Mouse (Mus musculus) embryonic facial prominence, embryonic 10.5 days (tissue): ENCODE measurements around the gene Ccdc113. TPM values are rescaled to one million over a fixed set of nuclear protein-coding genes. Genes with fewer than 3 reads are reported as not detected.

ENCODE experiments used
- DNase-seq: peaks from one replicate; pipeline ENCODE4 v3.0.0-alpha.2; 2017; ENCODE audit warnings: low spot score
- H3K27ac ChIP-seq: fragments of 300-500 bp; sonication (generic); replicated peaks from 2 replicates; pipeline ENCODE4 v1.5.1; 2016; ENCODE audit warnings: mild to moderate bottlenecking
- H3K27me3 ChIP-seq: fragments of 300-500 bp; sonication (generic); replicated peaks from 2 replicates; pipeline ENCODE4 v1.6.1; 2016; ENCODE audit warnings: low read depth, mild to moderate bottlenecking; ENCODE audit not compliant: poor library complexity, severe bottlenecking
- H3K36me3 ChIP-seq: fragments of 300-500 bp; sonication (generic); replicated peaks from 2 replicates; pipeline ENCODE4 v1.6.1; 2016; ENCODE audit warnings: mild to moderate bottlenecking, moderate library complexity
- H3K4me1 ChIP-seq: fragments of 300-500 bp; sonication (generic); 2 replicates; pipeline ENCODE4 v1.6.1; 2016
- H3K4me3 ChIP-seq: fragments of 300-500 bp; sonication (generic); 2 replicates; pipeline ENCODE4 v1.5.1; 2016; ENCODE audit warnings: mild to moderate bottlenecking, moderate library complexity
- H3K9me3 ChIP-seq: fragments of 300-500 bp; sonication (generic); 2 replicates; pipeline ENCODE4 v1.6.1; 2016; ENCODE audit warnings: mild to moderate bottlenecking
- WGBS: fragments of 180-500 bp; shearing (Covaris S2); methylation state at CpG from one replicate; pipeline ENCODE4 v1.1.7; 2016; 5-methylcytosine and 5-hydroxymethylcytosine counted together
- polyA plus RNA-seq: library from polyadenylated mRNA; unstranded; fragments of >200 nt; fragmentation: Nextera tagmentation; extraction: Ambion mirVana; gene quantifications from 2 replicates; pipeline ENCODE4 v1.2.1, GENCODE M21; 2016

Gene Ccdc113
- 0.11 and 0.30 TPM in 2 replicates for polyA plus RNA-seq

DNA sequence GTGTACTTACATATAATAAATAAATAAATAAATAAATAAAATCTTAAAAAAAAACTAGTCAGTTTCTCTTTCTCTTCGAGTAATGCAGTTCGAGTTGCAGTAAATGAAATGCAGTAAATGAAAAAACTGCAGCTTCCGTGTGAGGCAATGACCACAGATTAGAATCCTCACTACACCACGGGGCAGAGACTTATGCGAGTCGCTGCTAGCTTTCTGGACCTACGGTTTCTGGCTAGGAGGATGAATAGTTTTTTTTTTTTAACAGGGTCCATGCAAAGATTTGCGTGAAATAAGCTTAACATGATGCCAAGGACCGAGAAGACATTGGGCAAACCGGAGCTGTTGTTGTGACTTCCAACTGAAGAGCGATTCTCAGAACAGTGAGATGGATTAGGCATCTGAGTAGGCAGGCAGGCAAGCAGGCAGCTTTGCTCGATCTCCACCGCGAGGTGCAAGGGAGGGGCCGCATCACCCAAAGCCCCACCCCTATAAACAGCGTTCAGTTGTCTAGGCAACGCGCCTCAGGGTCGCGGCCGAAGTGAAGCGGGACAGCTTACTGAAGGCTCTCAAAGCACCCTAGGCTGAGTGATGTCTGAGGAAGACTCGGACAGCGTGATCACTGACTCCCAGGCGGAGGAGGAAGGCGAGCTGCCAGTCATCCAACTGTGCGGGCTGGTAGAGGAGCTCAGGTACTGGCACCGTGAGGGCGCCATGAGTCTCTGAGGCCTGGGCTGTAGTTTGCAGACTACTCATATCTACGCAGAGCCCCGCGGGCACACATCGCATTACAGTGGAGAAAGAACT, at the start of gene Ccdc113:
TSS of gene Ccdc113 (plus strand) at position 502 of the 804 bp plus-strand sequence.
- 7% methylated on average over 33 of the region's 33 CpGs for WGBS
- H3K27ac ChIP-seq = no peak within 1 kb of the TSS; the same call in 1 of the 2 replicates

DNA sequence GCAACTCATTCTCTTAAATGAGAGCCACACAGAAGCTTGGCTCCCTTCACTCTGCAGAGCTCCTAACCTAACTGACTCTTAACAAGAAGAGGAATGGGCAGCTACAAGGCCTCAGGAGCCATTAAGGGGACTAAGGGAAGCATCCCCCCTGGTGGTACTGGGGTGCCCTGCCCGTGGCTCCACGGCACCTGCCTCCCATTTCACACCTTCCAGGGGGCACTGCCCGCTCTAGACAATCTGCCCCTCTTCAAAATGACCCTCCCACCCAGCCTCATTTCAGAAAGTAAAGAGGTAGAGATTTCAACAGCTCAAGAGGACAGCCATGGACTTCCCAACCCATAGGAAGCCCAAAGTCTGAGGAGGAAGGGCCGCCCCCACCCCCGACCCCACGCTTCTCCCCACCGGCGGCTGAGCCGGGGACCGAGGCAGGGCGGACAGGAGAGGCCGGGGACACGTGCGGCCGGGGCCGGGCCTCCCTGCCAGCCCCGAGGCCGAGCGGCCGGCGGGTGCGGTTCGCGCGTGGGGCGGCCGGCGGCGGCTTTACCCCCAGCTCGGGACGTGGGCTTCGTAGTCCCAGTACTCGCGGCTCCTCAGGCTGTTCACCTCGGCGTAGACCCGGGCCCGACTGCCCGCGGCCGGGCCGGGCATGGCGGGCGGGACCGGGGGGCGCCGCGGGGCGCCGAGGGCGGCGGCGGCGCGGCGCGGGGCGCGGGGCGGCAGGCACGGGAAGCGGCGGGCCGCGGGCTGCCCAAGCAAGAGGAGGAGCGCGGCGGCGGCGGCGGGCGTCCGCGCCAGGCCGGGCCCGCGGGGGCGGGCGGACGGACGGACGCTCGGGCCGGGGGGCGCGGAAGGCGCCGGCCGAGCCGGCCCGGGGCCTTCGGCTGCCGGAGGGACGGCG, 45.8 kb upstream of the Ccdc113 start:
- Histone ChIP-seq H3K27me3 (no peaks in the 10 kb centered on the region), H3K36me3 (peaks cover 41% of the 10 kb centered on the region), H3K27ac (peak overlapping the region; percentile 92), H3K4me3 (peak overlapping the region; percentile 99), H3K9me3 (no peaks in the 10 kb centered on the region), H3K4me1 (peaks cover 19% of the 10 kb centered on the region)
- peak; percentile 33 for DNase-seq
- 8% methylated on average over 91 of the region's 95 CpGs for WGBS

More for the DNA sequence above, at the start of gene Ccdc113:
- H3K4me1 ChIP-seq = peaks cover 8% of the 10 kb centered on the region
- H3K4me3 ChIP-seq = peak within 1 kb of the TSS; percentile 62
- no peaks in the 10 kb centered on the region for H3K9me3 ChIP-seq
- no peaks in the 10 kb centered on the region for H3K36me3 ChIP-seq
- 0 out of 2 replicates have a peak, but pooled peaks cover 6% of the 10 kb centered on the region for H3K27me3 ChIP-seq
- peak; percentile 79 for DNase-seq

DNA sequence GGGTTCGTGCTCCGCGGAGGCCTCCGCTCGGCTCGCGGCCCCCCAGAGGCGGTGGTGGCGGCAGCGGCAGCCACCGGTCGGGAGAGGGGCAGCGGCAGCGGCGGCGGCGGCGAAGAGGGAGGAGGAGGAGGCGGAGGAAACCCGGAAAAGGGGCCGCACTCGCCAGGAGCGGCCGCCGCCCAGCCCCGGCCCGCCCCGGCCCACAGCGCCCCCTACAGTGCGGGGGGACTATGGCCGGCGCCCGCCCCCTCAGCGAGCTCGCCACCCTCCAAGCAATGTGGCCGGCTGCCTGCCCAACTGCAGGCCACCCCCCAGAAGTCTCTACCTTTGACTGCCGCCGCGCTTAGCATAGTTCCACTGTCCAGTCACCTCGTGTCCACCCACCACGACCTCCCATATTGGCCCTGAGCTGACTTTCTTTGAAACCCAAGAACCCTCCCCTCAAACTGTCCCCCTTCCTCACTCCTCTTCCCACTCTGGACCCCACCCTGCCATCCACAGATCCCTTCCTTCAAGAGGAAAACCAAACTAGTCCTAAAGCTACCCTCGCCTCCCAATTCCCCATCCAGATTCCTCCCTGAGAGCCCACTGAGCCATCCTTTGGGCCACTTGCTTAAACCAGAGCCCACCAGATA, 45.1 kb upstream of the Ccdc113 start:
- WGBS = under 1% methylated on average over 41 of the region's 42 CpGs
- Histone ChIP-seq H3K27me3 (no peaks in the 10 kb centered on the region), H3K9me3 (no peaks in the 10 kb centered on the region), H3K4me1 (peaks cover 19% of the 10 kb centered on the region), H3K4me3 (peak overlapping the region; percentile 99), H3K36me3 (peaks cover 33% of the 10 kb centered on the region), H3K27ac (peak overlapping the region; percentile 92)
- DNase-seq = peak; percentile 91

DNA sequence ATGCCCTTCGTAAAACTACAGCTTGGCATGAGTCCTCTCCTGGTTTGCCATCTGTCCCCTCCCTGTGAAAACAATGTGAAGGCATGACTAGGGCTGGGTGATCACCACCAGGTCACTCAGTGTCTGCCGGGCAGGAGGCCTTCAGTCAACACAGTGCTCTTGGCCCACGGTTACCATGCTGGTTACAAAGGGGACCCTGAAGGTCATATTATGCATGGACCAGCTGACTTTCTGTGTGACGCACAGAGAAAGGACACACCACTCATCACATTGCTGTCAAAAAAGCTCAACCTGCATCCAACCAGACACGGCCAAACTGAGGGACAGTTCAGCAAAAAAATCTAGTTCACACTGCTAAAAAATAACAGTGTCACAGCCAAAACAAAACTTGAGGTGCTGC, 43.9 kb upstream of the Ccdc113 start, which contains the start of gene Csnk2a2:
TSS of gene Csnk2a2 (minus strand) at position 34 of the 400 bp plus-strand sequence.
- Histone ChIP-seq H3K27me3 (no peaks in the 10 kb centered on the region), H3K9me3 (no peaks in the 10 kb centered on the region), H3K27ac (peak within 1 kb of the TSS; percentile 92), H3K4me3 (peak within 1 kb of the TSS; percentile 99), H3K36me3 (peaks cover 21% of the 10 kb centered on the region), H3K4me1 (peaks cover 19% of the 10 kb centered on the region)
- WGBS = 84% methylated on average over 5 of the region's 5 CpGs
- DNase-seq = no peak

DNA sequence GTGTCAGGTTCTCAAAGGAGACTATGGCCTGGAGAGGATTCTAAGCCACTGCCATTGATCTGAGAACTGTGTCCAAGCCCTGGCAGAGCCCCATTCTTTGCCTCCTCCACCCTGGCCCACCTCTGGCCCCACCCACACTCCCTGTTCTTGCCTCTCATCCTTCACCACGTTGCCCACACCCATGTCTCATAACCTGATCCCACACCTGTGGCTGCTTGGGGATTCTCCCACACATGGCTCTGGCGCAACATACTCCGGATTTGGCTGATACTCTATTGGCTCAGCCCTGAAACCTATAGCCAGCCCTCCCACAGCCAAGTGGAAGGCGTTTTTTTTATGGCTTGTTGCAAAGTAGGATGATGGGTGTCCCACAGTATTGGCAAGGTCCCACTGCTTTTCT, 41.8 kb upstream of the Ccdc113 start:
- no peak overlapping the region for H3K27ac ChIP-seq
- 0 out of 2 replicates have a peak, but pooled peaks cover under 1% of the 10 kb centered on the region for H3K36me3 ChIP-seq
- H3K9me3 ChIP-seq = no peaks in the 10 kb centered on the region
- H3K27me3 ChIP-seq = no peaks in the 10 kb centered on the region
- H3K4me3 ChIP-seq = no peak overlapping the region
- DNase-seq = no peak
- H3K4me1 ChIP-seq = peaks cover 17% of the 10 kb centered on the region
- 68% methylated on average over 4 of the region's 4 CpGs for WGBS

DNA sequence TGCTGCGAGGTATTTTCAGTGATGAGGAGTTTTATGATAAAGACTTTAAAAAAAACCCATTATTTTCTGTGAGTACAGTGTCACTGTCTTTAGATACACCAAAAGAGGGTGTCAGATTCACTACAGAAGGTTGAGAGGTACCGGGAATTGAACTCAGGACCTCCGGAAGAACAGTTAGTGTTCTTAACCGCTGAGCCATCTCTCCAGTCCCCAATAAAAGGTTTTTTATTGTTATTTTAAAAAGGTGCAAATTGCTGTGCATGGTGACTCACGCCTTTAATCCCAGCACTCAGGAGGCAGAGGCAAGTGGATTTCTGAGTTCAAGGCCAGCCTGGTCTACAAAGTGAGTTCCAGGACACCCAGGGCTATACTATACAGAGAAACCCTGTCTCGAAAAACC, 38.4 kb upstream of the Ccdc113 start:
- no peaks in the 10 kb centered on the region for H3K36me3 ChIP-seq
- no peaks in the 10 kb centered on the region for H3K9me3 ChIP-seq
- no peaks in the 10 kb centered on the region for H3K27me3 ChIP-seq
- H3K27ac ChIP-seq = no peak overlapping the region
- H3K4me1 ChIP-seq = no peaks in the 10 kb centered on the region
- 84% methylated on average over 6 of the region's 6 CpGs for WGBS
- H3K4me3 ChIP-seq = no peak overlapping the region
- no peak for DNase-seq

DNA sequence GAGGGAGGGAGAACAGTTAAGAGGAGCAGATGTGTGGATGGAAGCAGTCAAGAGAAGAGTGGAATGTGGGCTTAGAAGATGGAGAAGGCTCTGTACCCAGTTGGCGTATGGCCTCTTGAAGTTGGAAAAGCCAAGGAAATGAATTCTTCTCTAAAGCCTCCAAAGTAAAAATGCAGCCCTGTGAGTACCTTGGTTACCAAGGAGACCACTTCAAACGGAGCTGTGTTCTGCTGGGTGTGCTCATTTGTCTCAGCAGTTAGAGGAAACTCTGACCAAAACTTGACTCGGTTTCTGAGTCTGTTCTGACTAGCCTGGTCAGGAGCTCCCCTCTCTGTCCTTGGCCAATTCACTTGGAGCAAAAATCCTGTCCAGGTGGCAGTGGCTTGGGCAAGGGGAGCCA, 37.5 kb upstream of the Ccdc113 start:
- H3K4me3 ChIP-seq = no peak overlapping the region
- H3K36me3 ChIP-seq = no peaks in the 10 kb centered on the region
- H3K4me1 ChIP-seq = no peaks in the 10 kb centered on the region
- no peak for DNase-seq
- no peaks in the 10 kb centered on the region for H3K9me3 ChIP-seq
- WGBS = 51% methylated on average over 3 of the region's 3 CpGs
- H3K27ac ChIP-seq = no peak overlapping the region
- no peaks in the 10 kb centered on the region for H3K27me3 ChIP-seq

DNA sequence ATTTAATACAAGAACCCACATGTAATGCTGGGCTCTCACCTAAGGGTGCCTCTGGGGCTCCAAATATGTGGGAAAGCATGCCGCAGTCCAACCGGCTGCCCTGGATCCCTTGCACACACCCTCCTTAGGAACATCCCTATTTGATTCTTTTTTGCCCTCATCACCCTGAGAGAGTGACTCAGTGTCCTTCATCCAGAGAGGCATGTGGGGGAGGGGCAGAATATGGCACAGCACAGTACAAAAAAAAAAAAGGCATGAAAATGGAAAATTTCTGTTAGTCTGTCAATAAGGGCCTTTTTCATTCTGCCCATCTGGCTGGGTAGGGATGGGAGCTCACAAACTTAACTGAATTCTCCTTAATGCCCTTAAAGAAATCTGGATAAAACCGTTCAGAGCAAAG, 36.1 kb upstream of the Ccdc113 start:
- 86% methylated on average over 3 of the region's 3 CpGs for WGBS
- Histone ChIP-seq H3K27me3 (no peaks in the 10 kb centered on the region), H3K9me3 (no peaks in the 10 kb centered on the region), H3K36me3 (no peaks in the 10 kb centered on the region), H3K4me3 (no peak overlapping the region), H3K27ac (no peak overlapping the region), H3K4me1 (no peaks in the 10 kb centered on the region)
- no peak for DNase-seq

DNA sequence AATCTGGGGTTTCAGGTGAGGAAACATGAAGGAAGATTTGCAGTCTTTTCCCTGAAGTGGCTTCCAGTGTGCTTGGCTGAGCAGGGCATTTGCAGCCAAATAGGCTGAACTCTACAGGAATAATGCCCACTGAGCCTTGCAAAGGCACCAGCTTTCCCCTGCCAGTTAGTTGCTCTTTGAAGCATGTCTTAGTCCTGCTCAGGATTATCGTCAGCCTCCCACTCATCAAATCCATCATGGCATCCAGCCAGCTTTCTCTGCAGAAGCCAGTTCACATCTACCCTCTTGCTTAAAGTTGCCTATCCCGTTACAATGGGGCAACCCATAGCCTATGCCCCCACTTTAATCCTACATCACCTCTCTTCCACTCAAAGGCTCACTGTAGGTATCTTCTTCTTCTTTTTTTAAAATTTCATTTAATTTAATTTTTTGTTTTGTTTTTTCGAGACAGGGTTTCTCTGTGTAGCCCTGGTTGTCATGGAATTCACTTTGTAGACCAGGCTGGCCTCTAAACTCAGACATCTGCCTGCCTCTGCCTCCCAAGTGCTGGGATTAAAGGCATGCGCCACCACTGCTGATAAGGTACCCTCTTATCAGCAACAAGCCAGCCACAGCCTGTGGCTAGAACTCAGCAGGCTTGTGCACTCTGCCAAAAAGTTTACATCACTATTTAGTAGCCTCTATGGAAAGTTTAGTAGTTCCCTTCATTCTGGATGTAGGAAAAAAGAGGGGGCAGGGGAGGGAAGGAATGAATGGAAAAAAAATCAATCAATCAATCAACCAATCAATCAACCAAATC, 34.4 kb upstream of the Ccdc113 start:
- Histone ChIP-seq H3K9me3 (no peaks in the 10 kb centered on the region), H3K4me3 (no peak overlapping the region)

DNA sequence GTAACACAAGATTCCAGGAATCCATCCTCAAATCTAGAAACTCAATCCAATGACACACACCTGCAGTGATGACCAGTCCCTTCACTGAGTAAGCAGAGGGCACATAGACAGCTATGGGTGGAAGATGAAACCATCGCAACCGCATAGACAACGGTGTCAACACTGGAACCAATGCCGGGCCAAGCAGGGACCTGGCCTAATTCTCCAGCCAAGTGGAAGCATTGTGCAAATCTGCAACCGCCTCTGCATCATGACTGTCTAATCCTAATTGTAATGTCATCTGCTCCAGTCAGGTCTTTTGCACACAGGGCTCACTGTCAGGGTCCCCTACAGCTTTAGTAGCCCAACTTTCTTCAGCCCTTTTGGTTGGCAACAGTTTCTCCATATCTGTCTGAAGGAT, 33.4 kb upstream of the Ccdc113 start:
- H3K4me3 ChIP-seq = no peak overlapping the region
- WGBS = 95% methylated on average over 5 of the region's 5 CpGs
- no peak for DNase-seq
- no peak overlapping the region for H3K27ac ChIP-seq
- H3K4me1 ChIP-seq = no peaks in the 10 kb centered on the region
- H3K9me3 ChIP-seq = no peaks in the 10 kb centered on the region
- no peaks in the 10 kb centered on the region for H3K27me3 ChIP-seq
- H3K36me3 ChIP-seq = no peaks in the 10 kb centered on the region

More for the DNA sequence above, 34.4 kb upstream of the Ccdc113 start:
- H3K27ac ChIP-seq = no peak overlapping the region
- H3K4me1 ChIP-seq = no peaks in the 10 kb centered on the region
- no peak for DNase-seq
- no peaks in the 10 kb centered on the region for H3K36me3 ChIP-seq
- 81% methylated on average over 4 of the region's 4 CpGs for WGBS
- no peaks in the 10 kb centered on the region for H3K27me3 ChIP-seq

DNA sequence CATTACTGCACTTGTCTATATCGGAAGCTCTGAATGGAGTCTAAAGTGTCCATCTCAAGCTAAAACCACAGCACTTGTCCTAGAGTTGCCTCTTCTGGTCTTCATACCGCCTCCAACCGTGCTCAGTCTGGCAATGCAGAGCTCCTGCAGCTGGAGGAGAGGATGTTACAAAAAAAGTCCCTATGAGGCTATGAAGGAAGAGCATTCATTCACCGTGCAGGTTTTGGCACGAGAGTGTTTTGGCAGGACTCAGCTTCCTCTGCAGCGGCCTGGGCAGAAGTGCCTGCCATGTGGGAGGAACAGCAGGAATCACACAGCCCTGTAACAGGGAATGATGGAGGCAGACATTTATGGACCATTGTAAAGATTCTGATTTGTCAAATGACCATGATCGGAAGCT, 31.5 kb upstream of the Ccdc113 start:
- no peak overlapping the region for H3K4me3 ChIP-seq
- H3K36me3 ChIP-seq = no peaks in the 10 kb centered on the region
- WGBS = 86% methylated on average over 7 of the region's 7 CpGs
- DNase-seq = no peak
- no peaks in the 10 kb centered on the region for H3K9me3 ChIP-seq
- H3K27ac ChIP-seq = no peak overlapping the region
- H3K27me3 ChIP-seq = no peaks in the 10 kb centered on the region
- H3K4me1 ChIP-seq = no peaks in the 10 kb centered on the region
